Mouse (Mus musculus) thymus, postnatal 14 days (tissue): ENCODE measurements around the gene Gm28048.

Experiments
- DNase-seq: peaks from one replicate; pipeline ENCODE4 v3.0.0; 2021

Gm28048 gene

GRCm38 (mm10) chr11:22792149-22792548 is 189.7 kb downstream of the Gm28048 start:
- DNase-seq, result no peak

DNA sequence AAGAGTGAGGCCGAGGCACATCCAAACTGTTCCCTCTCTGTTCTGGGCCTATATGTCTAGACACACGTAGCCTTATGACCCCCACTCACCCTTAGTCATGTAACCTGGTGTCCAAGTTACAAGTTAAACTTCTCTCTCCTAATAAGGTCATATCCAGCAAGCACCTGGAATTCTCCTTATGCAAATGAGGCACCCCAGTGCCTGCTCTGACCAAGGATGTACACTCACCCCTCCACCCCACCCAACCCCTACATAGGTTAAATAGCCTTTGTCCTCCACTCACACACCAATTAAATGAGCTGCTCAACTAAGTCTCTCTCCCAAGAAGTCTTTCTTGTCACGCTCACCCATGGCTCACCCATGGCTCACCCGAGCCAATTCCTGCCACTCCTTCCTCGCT is 190.2 kb downstream of the Gm28048 start:
- no peak for DNase-seq

DNA sequence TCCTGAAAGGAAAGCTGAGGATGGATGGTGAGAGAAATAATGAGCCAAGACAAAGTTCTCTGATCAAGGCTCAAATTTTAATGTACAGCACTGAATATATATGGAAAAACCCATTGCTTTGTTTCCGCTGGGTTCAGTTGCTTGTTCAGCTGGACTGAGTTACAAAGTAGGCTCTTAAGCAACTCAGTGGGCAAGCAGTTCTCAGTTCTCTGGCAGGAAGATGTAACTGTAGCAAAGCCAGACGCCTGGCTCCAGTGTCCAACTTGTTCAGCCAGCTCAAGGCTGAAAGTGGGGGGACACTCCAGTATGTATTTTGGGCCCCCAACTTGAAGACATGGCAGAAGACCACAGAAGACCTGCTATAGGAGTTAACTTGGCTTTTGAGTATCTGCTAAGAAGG is 194.1 kb downstream of the Gm28048 start:
- no peak for DNase-seq
